Mouse (Mus musculus): ENCODE data around the gene Limch1. TPM values are rescaled to one million over a fixed set of nuclear protein-coding genes. Genes with fewer than 3 reads are reported as not detected.

Gene Limch1
- total RNA-seq, 1 experiment = 7.5 TPM

GRCm38 (mm10) chr5:66715498-66715931 lies 30.1 kb upstream of the Limch1 start:
- in situ Hi-C loops (cut with MboI; ENCODE audit: low sequenced_read_pairs in 2 of 2, unreplicated experiment in 2 of 2) = no loop called here
- Histone ChIP-seq H3K9me3 (ENCODE audit: control insufficient read depth, insufficient read depth, low read depth, low read length) (no peaks in the 10 kb centered on the region), H3K4me1 (ENCODE audit: control insufficient read depth in 2 of 2, insufficient read depth in 2 of 2, low read length in 2 of 2, poor library complexity in 1 of 2) (peaks cover 0 to 1% of the 10 kb centered on the region in 2 experiments; a peak in 1 of 4 replicates), H3K9ac (ENCODE audit: insufficient read depth, low read depth, low read length, poor library complexity, severe bottlenecking) (no peak overlapping the region), H3K27ac (ENCODE audit: insufficient read depth, low read depth, low read length, poor library complexity, severe bottlenecking) (no peak overlapping the region), H3K36me3 (ENCODE audit: control insufficient read depth, insufficient read depth, low read length, poor library complexity, severe bottlenecking) (no peaks in the 10 kb centered on the region), H3K4me3 (ENCODE audit: insufficient read depth in 1 of 2, low read depth in 1 of 2, low read length in 2 of 2, poor library complexity in 1 of 2, severe bottlenecking in 1 of 2) (no peak overlapping the region)
- DNase-seq (ENCODE audit: low read depth, low spot score) = no peak
- TF ChIP-seq ZNF384 (IDR thresholded peaks at IDR 0.05; ENCODE audit: low read depth, low read length) = no peak

- TF ChIP-seq MAFK (IDR thresholded peaks at IDR 0.05; ENCODE audit: insufficient read depth, low read depth, low read length) = no peak
- TF ChIP-seq ZNF384 (IDR thresholded peaks at IDR 0.05; ENCODE audit: low read depth, low read length) = no peak
- no peak for TF ChIP-seq CHD2 (IDR thresholded peaks at IDR 0.05; ENCODE audit: low read depth, low read length)
- TF ChIP-seq ZC3H11A (IDR thresholded peaks at IDR 0.05; ENCODE audit: borderline replicate concordance, low read depth, low read length) = no peak
- no peak for TF ChIP-seq HCFC1 (IDR thresholded peaks at IDR 0.05; ENCODE audit: borderline replicate concordance, insufficient read depth, low read length)
Measured at GRCm38 (mm10) chr5:66717931-66718330, 27.7 kb upstream of the Limch1 start.

GRCm38 (mm10) chr5:66718413-66718812 lies 27.2 kb upstream of the Limch1 start:
- Histone ChIP-seq H3K4me3 (ENCODE audit: insufficient read depth in 1 of 2, low read depth in 1 of 2, low read length in 2 of 2, poor library complexity in 1 of 2, severe bottlenecking in 1 of 2) (no peak overlapping the region), H3K27ac (ENCODE audit: insufficient read depth, low read depth, low read length, poor library complexity, severe bottlenecking) (no peak overlapping the region), H3K36me3 (ENCODE audit: control insufficient read depth, insufficient read depth, low read length, poor library complexity, severe bottlenecking) (no peaks in the 10 kb centered on the region), H3K4me1 (ENCODE audit: control insufficient read depth in 2 of 2, insufficient read depth in 2 of 2, low read length in 2 of 2, poor library complexity in 1 of 2) (peaks cover 1 to 2% of the 10 kb centered on the region in 2 experiments; a peak in 1 of 4 replicates), H3K9ac (ENCODE audit: insufficient read depth, low read depth, low read length, poor library complexity, severe bottlenecking) (no peak overlapping the region), H3K9me3 (ENCODE audit: control insufficient read depth, insufficient read depth, low read depth, low read length) (no peaks in the 10 kb centered on the region)
- no peak for TF ChIP-seq MAFK (IDR thresholded peaks at IDR 0.05; ENCODE audit: insufficient read depth, low read depth, low read length)
- no peak for TF ChIP-seq HCFC1 (IDR thresholded peaks at IDR 0.05; ENCODE audit: borderline replicate concordance, insufficient read depth, low read length)
- TF ChIP-seq ZC3H11A (IDR thresholded peaks at IDR 0.05; ENCODE audit: borderline replicate concordance, low read depth, low read length) = no peak
- TF ChIP-seq ZNF384 (IDR thresholded peaks at IDR 0.05; ENCODE audit: low read depth, low read length) = no peak
- TF ChIP-seq CHD2 (IDR thresholded peaks at IDR 0.05; ENCODE audit: low read depth, low read length) = no peak
- no peak for DNase-seq (ENCODE audit: low read depth, low spot score)
- in situ Hi-C loops (cut with MboI; ENCODE audit: low sequenced_read_pairs in 2 of 2, unreplicated experiment in 2 of 2) = no loop called here

More at GRCm38 (mm10) chr5:66717931-66718330, 27.7 kb upstream of the Limch1 start:
- Histone ChIP-seq H3K36me3 (ENCODE audit: control insufficient read depth, insufficient read depth, low read length, poor library complexity, severe bottlenecking) (no peaks in the 10 kb centered on the region), H3K9me3 (ENCODE audit: control insufficient read depth, insufficient read depth, low read depth, low read length) (no peaks in the 10 kb centered on the region), H3K4me1 (ENCODE audit: control insufficient read depth in 2 of 2, insufficient read depth in 2 of 2, low read length in 2 of 2, poor library complexity in 1 of 2) (peaks cover 1 to 2% of the 10 kb centered on the region in 2 experiments; a peak in 1 of 4 replicates), H3K4me3 (ENCODE audit: insufficient read depth in 1 of 2, low read depth in 1 of 2, low read length in 2 of 2, poor library complexity in 1 of 2, severe bottlenecking in 1 of 2) (no peak overlapping the region), H3K9ac (ENCODE audit: insufficient read depth, low read depth, low read length, poor library complexity, severe bottlenecking) (no peak overlapping the region), H3K27ac (ENCODE audit: insufficient read depth, low read depth, low read length, poor library complexity, severe bottlenecking) (no peak overlapping the region)
- in situ Hi-C loops (cut with MboI; ENCODE audit: low sequenced_read_pairs in 2 of 2, unreplicated experiment in 2 of 2) = no loop called here
- no peak for DNase-seq (ENCODE audit: low read depth, low spot score)

GRCm38 (mm10) chr5:66718880-66719279 lies 26.7 kb upstream of the Limch1 start:
- Histone ChIP-seq H3K36me3 (ENCODE audit: control insufficient read depth, insufficient read depth, low read length, poor library complexity, severe bottlenecking) (no peaks in the 10 kb centered on the region), H3K4me1 (ENCODE audit: control insufficient read depth in 2 of 2, insufficient read depth in 2 of 2, low read length in 2 of 2, poor library complexity in 1 of 2) (peaks cover 1 to 2% of the 10 kb centered on the region in 2 experiments; a peak in 1 of 4 replicates), H3K4me3 (ENCODE audit: insufficient read depth in 1 of 2, low read depth in 1 of 2, low read length in 2 of 2, poor library complexity in 1 of 2, severe bottlenecking in 1 of 2) (no peak overlapping the region), H3K9me3 (ENCODE audit: control insufficient read depth, insufficient read depth, low read depth, low read length) (no peaks in the 10 kb centered on the region), H3K27ac (ENCODE audit: insufficient read depth, low read depth, low read length, poor library complexity, severe bottlenecking) (no peak overlapping the region), H3K9ac (ENCODE audit: insufficient read depth, low read depth, low read length, poor library complexity, severe bottlenecking) (no peak overlapping the region)
- TF ChIP-seq HCFC1 (IDR thresholded peaks at IDR 0.05; ENCODE audit: borderline replicate concordance, insufficient read depth, low read length) (no peak), MAFK (IDR thresholded peaks at IDR 0.05; ENCODE audit: insufficient read depth, low read depth, low read length) (peak; percentile 59; the same call in 1 of the 2 replicates)
- in situ Hi-C loops (cut with MboI; ENCODE audit: low sequenced_read_pairs in 2 of 2, unreplicated experiment in 2 of 2) = no loop called here
- DNase-seq (ENCODE audit: low read depth, low spot score) = no peak

GRCm38 (mm10) chr5:66720921-66721320 lies 24.7 kb upstream of the Limch1 start:
- H3K4me3 ChIP-seq (ENCODE audit: insufficient read depth in 1 of 2, low read depth in 1 of 2, low read length in 2 of 2, poor library complexity in 1 of 2, severe bottlenecking in 1 of 2) = no peak overlapping the region
- H3K4me1 ChIP-seq (ENCODE audit: control insufficient read depth in 2 of 2, insufficient read depth in 2 of 2, low read length in 2 of 2, poor library complexity in 1 of 2) = peaks cover 1 to 2% of the 10 kb centered on the region in 2 experiments; a peak in 1 of 4 replicates
- no peak overlapping the region for H3K9ac ChIP-seq (ENCODE audit: insufficient read depth, low read depth, low read length, poor library complexity, severe bottlenecking)
- TF ChIP-seq HCFC1 (IDR thresholded peaks at IDR 0.05; ENCODE audit: borderline replicate concordance, insufficient read depth, low read length) = no peak
- H3K36me3 ChIP-seq (ENCODE audit: control insufficient read depth, insufficient read depth, low read length, poor library complexity, severe bottlenecking) = no peaks in the 10 kb centered on the region
- DNase-seq (ENCODE audit: low read depth, low spot score) = peak; percentile 62
- no peaks in the 10 kb centered on the region for H3K9me3 ChIP-seq (ENCODE audit: control insufficient read depth, insufficient read depth, low read depth, low read length)
- in situ Hi-C loops (cut with MboI; ENCODE audit: low sequenced_read_pairs in 2 of 2, unreplicated experiment in 2 of 2) = no loop called here
- no peak overlapping the region for H3K27ac ChIP-seq (ENCODE audit: insufficient read depth, low read depth, low read length, poor library complexity, severe bottlenecking)
